Mouse (Mus musculus) thymus, postnatal 0 days (tissue): Measurements from ENCODE around the gene Slco4a1. TPM values are rescaled to one million over a fixed set of nuclear protein-coding genes. Genes with fewer than 3 reads are reported as not detected.

ENCODE experiments used
- DNase-seq: peaks from one replicate; pipeline ENCODE4 v3.0.0-alpha.2; 2015; ENCODE audit warnings: low spot score
- polyA plus RNA-seq: library from polyadenylated mRNA; unstranded; fragments of >200 nt; fragmentation: Nextera tagmentation; extraction: Ambion mirVana; gene quantifications from 2 replicates; pipeline ENCODE4 v1.2.1, GENCODE M21; 2015

The Slco4a1 gene
- polyA plus RNA-seq, 1 experiment from 2014 or later: 8.9 TPM

GRCm38 (mm10) chr2:180444957-180445785, 10.9 kb upstream of the Slco4a1 start:
- DNase-seq: peak; percentile 60

GRCm38 (mm10) chr2:180445962-180446361, 10.1 kb upstream of the Slco4a1 start:
- no peak for DNase-seq

GRCm38 (mm10) chr2:180449007-180449406, 7.0 kb upstream of the Slco4a1 start:
- peak; percentile 63 for DNase-seq

GRCm38 (mm10) chr2:180450529-180450928, 5.5 kb upstream of the Slco4a1 start:
- no peak for DNase-seq

- DNase-seq: peak; percentile 74
These were observed 660 bp downstream of the Slco4a1 start for GRCm38 (mm10) chr2:180456705-180457104.

- DNase-seq: no peak
These were observed 1.6 kb downstream of the Slco4a1 start for GRCm38 (mm10) chr2:180457680-180458079.

GRCm38 (mm10) chr2:180459437-180459836, 3.4 kb downstream of the Slco4a1 start:
- DNase-seq: no peak

- DNase-seq: no peak
These were observed 4.8 kb downstream of the Slco4a1 start for GRCm38 (mm10) chr2:180460801-180461200.

GRCm38 (mm10) chr2:180462593-180462992, 6.5 kb downstream of the Slco4a1 start:
- DNase-seq: no peak

- no peak for DNase-seq
These were observed 10.5 kb downstream of the Slco4a1 start for GRCm38 (mm10) chr2:180466505-180466904.

- DNase-seq: no peak
These were observed 12.8 kb downstream of the Slco4a1 start for GRCm38 (mm10) chr2:180468871-180469270.

GRCm38 (mm10) chr2:180469768-180470167, 13.7 kb downstream of the Slco4a1 start:
- no peak for DNase-seq

GRCm38 (mm10) chr2:180472306-180473079, 16.4 kb downstream of the Slco4a1 start:
- DNase-seq: peak; percentile 56

GRCm38 (mm10) chr2:180473080-180473440, 17.0 kb downstream of the Slco4a1 start:
- peak; percentile 59 for DNase-seq

- DNase-seq: no peak
These were observed 18.8 kb downstream of the Slco4a1 start for GRCm38 (mm10) chr2:180474864-180475263.

- no peak for DNase-seq
These were observed 26.2 kb downstream of the Slco4a1 start for GRCm38 (mm10) chr2:180482274-180482673.

- DNase-seq: no peak
These were observed 28.8 kb downstream of the Slco4a1 start for GRCm38 (mm10) chr2:180484882-180485281.

- no peak for DNase-seq
These were observed 29.3 kb downstream of the Slco4a1 start for GRCm38 (mm10) chr2:180485306-180485705.

GRCm38 (mm10) chr2:180488210-180488751, 32.2 kb downstream of the Slco4a1 start:
- no peak for DNase-seq

GRCm38 (mm10) chr2:180495906-180496305, 39.9 kb downstream of the Slco4a1 start:
- no peak for DNase-seq

GRCm38 (mm10) chr2:180499741-180500140, 43.7 kb downstream of the Slco4a1 start, which contains the start of gene Ntsr1:
Ntsr1 (plus strand) TSS chr2:180499976.
- DNase-seq: no peak

GRCm38 (mm10) chr2:180500726-180501125, 44.7 kb downstream of the Slco4a1 start:
- no peak for DNase-seq
